Mouse (Mus musculus) olfactory bulb, adult 2 months (tissue): ENCODE results near the gene Pappa2.

ENCODE experiments used
- CTCF ChIP-seq: fragments of 200-500 bp; IDR thresholded peaks from 2 replicates; pipeline ENCODE4 v1.5.1; 2012; ENCODE audit warnings: low read depth, mild to moderate bottlenecking, low read length, moderate library complexity; ENCODE audit not compliant: insufficient read depth
- POLR2A ChIP-seq: fragments of 200-500 bp; IDR thresholded peaks from 2 replicates; pipeline ENCODE4 v1.6.1; 2012; ENCODE audit warnings: mild to moderate bottlenecking, low read depth, low read length, moderate library complexity; ENCODE audit not compliant: insufficient read depth

GRCm38 (mm10) chr1:158844604-158845003 is 135.7 kb downstream of the Pappa2 start:
- TF ChIP-seq CTCF (no peak), POLR2A (no peak)
